Mouse (Mus musculus) midbrain, postnatal 0 days (tissue): Measurements from ENCODE around the gene Calr3. TPM values are rescaled to one million over a fixed set of nuclear protein-coding genes. Genes with fewer than 3 reads are reported as not detected.

Source experiments
- ATAC-seq: fragments of 200-750 bp; cut with Nextera tagmentation; 2 replicates; pipeline ENCODE4 v1.8.0; 2017; ENCODE audit warnings: moderate number of reproducible peaks, mild to moderate bottlenecking, moderate TSS enrichment, moderate library complexity; ENCODE audit not compliant: low FRiP score
- DNase-seq: peaks from one replicate; pipeline ENCODE4 v3.0.0-alpha.2; 2015; ENCODE audit warnings: low spot score
- H3K27ac ChIP-seq: fragments of 300-500 bp; sonication (generic); 2 replicates; pipeline ENCODE4 v1.5.1; 2014; ENCODE audit warnings: low read depth, mild to moderate bottlenecking, low read length, mixed read lengths
- H3K27me3 ChIP-seq: fragments of 300-500 bp; sonication (generic); 2 replicates; pipeline ENCODE4 v1.6.1; 2014; ENCODE audit warnings: low read length, control low read depth, mixed read lengths; ENCODE audit not compliant: insufficient read depth
- H3K36me3 ChIP-seq: fragments of 300-500 bp; sonication (generic); 2 replicates; pipeline ENCODE4 v1.6.1; 2014; ENCODE audit warnings: low read length, control low read depth, mixed read lengths; ENCODE audit not compliant: insufficient read depth
- H3K4me1 ChIP-seq: fragments of 300-500 bp; sonication (generic); 2 replicates; pipeline ENCODE4 v1.6.1; 2014; ENCODE audit warnings: mild to moderate bottlenecking, control low read depth, antibody characterized with exemption, low read length, mixed read lengths; ENCODE audit not compliant: insufficient read depth
- H3K4me2 ChIP-seq: fragments of 300-500 bp; sonication (generic); 2 replicates; pipeline ENCODE4 v1.6.1; 2014; ENCODE audit warnings: low read depth, mild to moderate bottlenecking, low read length, mixed read lengths; ENCODE audit not compliant: poor library complexity, severe bottlenecking
- H3K4me3 ChIP-seq: fragments of 300-500 bp; sonication (generic); 2 replicates; pipeline ENCODE4 v1.5.1; 2014; ENCODE audit warnings: low read depth, mild to moderate bottlenecking, low read length, moderate library complexity
- H3K9ac ChIP-seq: fragments of 300-500 bp; sonication (generic); replicated peaks from 2 replicates; pipeline ENCODE4 v1.6.1; 2014; ENCODE audit warnings: mild to moderate bottlenecking, low read length, moderate library complexity, mixed read lengths; ENCODE audit not compliant: poor library complexity, severe bottlenecking
- H3K9me3 ChIP-seq: fragments of 300-500 bp; sonication (generic); 2 replicates; pipeline ENCODE4 v1.6.1; 2016; ENCODE audit warnings: low read length, control low read depth
- CTCF ChIP-seq: IDR thresholded peaks from 2 replicates; pipeline ENCODE4 v1.5.1; 2016; ENCODE audit warnings: antibody characterized with exemption, mild to moderate bottlenecking
- WGBS: fragments of 180-500 bp; shearing (Covaris S2); extraction: QIAGEN DNeasy Blood & Tissue Kit; methylation state at CpG from one replicate; pipeline ENCODE4 v1.1.7; 2014; 5-methylcytosine and 5-hydroxymethylcytosine counted together
- polyA plus RNA-seq: library from polyadenylated mRNA; unstranded; fragments of >200 nt; fragmentation: Nextera tagmentation; extraction: Ambion mirVana; gene quantifications from 2 replicates; pipeline ENCODE4 v1.2.1, GENCODE M21; 2015
- total RNA-seq: library from RNA; depleted of rRNA; stranded (reverse); fragments of >200 nt; gene quantifications from 2 replicates; pipeline ENCODE4 v1.2.3, GENCODE M21; 2014

Gene Calr3
- total and polyA plus RNA-seq, 2 experiments from 2014 or later = 0.77 to 1.0 TPM

- Histone ChIP-seq H3K4me3 (no peak overlapping the region), H3K36me3 (peaks cover 49% of the 10 kb centered on the region), H3K27me3 (no peaks in the 10 kb centered on the region), H3K4me2 (no peak overlapping the region), H3K27ac (no peak overlapping the region), H3K4me1 (no peaks in the 10 kb centered on the region), H3K9me3 (no peaks in the 10 kb centered on the region), H3K9ac (no peak overlapping the region)
- TF ChIP-seq CTCF = no peak
- DNase-seq = no peak
- 94% methylated on average over 8 of the region's 8 CpGs for WGBS
- ATAC-seq = no peak
Measured at GRCm38 (mm10) chr8:72451516-72451915, 7.8 kb upstream of the Calr3 start.

GRCm38 (mm10) chr8:72445071-72445470 is 1.4 kb upstream of the Calr3 start:
- H3K4me3 ChIP-seq = no peak overlapping the region
- H3K27me3 ChIP-seq = no peaks in the 10 kb centered on the region
- WGBS = 92% methylated on average over 6 of the region's 6 CpGs
- no peak for DNase-seq
- H3K9me3 ChIP-seq = no peaks in the 10 kb centered on the region
- peaks cover 3% of the 10 kb centered on the region for H3K4me1 ChIP-seq
- H3K9ac ChIP-seq = no peak overlapping the region
- H3K27ac ChIP-seq = no peak overlapping the region
- H3K4me2 ChIP-seq = no peak overlapping the region
- ATAC-seq = no peak
- no peak for TF ChIP-seq CTCF
- H3K36me3 ChIP-seq = peaks cover 11% of the 10 kb centered on the region

- no peaks in the 10 kb centered on the region for H3K27me3 ChIP-seq
- peak; percentile 62 for ATAC-seq
- peaks cover 4% of the 10 kb centered on the region; the same call in 1 of the 2 replicates for H3K36me3 ChIP-seq
- H3K4me1 ChIP-seq = peaks cover 3% of the 10 kb centered on the region
- peak overlapping the region; percentile 47 for H3K4me2 ChIP-seq
- no peaks in the 10 kb centered on the region for H3K9me3 ChIP-seq
- H3K4me3 ChIP-seq = peak overlapping the region; percentile 38
- WGBS = 36% methylated on average over 6 of the region's 6 CpGs
- peak overlapping the region; percentile 67 for H3K9ac ChIP-seq
- DNase-seq = no peak
- H3K27ac ChIP-seq = peak overlapping the region; percentile 52
- TF ChIP-seq CTCF = no peak
Measured at GRCm38 (mm10) chr8:72443994-72444350, 302 bp upstream of the Calr3 start.

DNA sequence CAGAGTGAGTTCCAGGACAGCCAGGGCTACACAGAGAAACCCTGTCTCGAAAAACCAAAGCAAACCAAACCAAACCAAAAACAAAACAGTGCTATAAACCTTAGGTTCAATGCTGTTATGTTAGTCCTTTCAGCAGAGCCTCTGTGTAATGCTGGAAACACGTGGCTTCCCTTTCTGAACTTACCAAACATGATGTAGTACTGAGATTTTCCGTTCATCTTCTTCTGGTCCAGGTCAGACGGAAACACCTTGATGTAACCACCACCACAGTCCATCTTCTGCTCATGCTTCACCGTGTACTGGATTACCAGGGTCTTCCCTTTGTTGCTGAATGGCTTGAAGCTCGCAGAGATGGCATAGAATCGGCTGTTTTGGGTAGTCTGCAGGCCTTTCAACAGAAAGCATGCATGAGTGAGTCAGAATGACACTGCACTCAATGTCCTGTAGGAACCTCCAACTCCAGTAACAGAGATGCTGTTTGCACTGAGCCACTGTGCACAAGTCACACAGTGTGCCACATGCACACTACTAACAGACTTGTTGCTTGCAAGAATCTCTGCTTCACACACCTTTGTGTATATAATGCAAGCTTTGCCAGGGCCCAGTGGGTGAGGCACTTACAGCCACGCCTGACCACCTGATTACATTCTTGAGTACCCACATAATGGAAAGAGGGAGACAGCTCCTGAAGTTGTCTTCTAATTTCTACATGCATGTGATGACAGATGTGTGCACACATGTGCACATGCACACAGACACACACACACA is 5.2 kb downstream of the Calr3 start:
- H3K27ac ChIP-seq = no peak overlapping the region
- H3K4me1 ChIP-seq = no peaks in the 10 kb centered on the region; the same call in 1 of the 2 replicates

GRCm38 (mm10) chr8:72434952-72435351 is 8.7 kb downstream of the Calr3 start:
- ATAC-seq (no peak), DNase-seq (no peak)
- no peaks in the 10 kb centered on the region for H3K9me3 ChIP-seq
- TF ChIP-seq CTCF = no peak
- no peak overlapping the region for H3K4me2 ChIP-seq
- no peaks in the 10 kb centered on the region for H3K4me1 ChIP-seq
- no peak overlapping the region for H3K4me3 ChIP-seq
- WGBS = 37% methylated on average over 2 of the region's 2 CpGs
- H3K27me3 ChIP-seq = no peaks in the 10 kb centered on the region
- H3K9ac ChIP-seq = no peak overlapping the region
- H3K36me3 ChIP-seq = no peaks in the 10 kb centered on the region
- no peak overlapping the region for H3K27ac ChIP-seq

More for the DNA sequence above, 5.2 kb downstream of the Calr3 start:
- Histone ChIP-seq H3K4me3 (no peak overlapping the region), H3K27me3 (no peaks in the 10 kb centered on the region), H3K9ac (no peak overlapping the region), H3K36me3 (no peaks in the 10 kb centered on the region), H3K4me2 (no peak overlapping the region), H3K9me3 (no peaks in the 10 kb centered on the region)
- ATAC-seq (no peak), DNase-seq (no peak)
- WGBS = 67% methylated on average over 8 of the region's 8 CpGs
- no peak for TF ChIP-seq CTCF

DNA sequence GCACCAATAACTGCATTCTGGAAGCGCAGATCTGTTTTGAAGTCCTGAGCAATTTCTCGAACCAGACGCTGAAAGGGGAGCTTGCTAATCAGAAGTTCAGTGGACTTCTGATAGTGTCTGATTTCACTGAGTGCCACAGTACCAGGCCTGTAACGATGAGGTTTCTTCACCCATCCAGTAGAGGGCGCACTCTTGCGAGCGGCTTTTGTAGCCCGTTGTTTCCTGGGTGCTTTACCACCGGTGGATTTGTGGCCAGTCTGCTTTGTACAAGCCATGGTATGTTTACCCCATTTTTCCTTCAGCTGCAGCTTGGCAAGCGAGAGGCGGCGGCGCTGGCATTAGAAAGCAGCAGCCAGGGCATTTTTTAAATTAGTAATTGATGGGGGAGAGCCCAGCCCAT is 14.0 kb downstream of the Calr3 start:
- H3K27ac ChIP-seq = no peak overlapping the region
- H3K9me3 ChIP-seq = no peaks in the 10 kb centered on the region
- H3K36me3 ChIP-seq = no peaks in the 10 kb centered on the region
- WGBS = 54% methylated on average over 13 of the region's 13 CpGs
- no peaks in the 10 kb centered on the region for H3K27me3 ChIP-seq
- ATAC-seq (no peak), DNase-seq (no peak)
- H3K9ac ChIP-seq = no peak overlapping the region
- H3K4me3 ChIP-seq = no peak overlapping the region
- H3K4me1 ChIP-seq = no peaks in the 10 kb centered on the region
- TF ChIP-seq CTCF = peak; percentile 46
- H3K4me2 ChIP-seq = no peak overlapping the region
